Mouse (Mus musculus) myocyte (in vitro differentiated cells): ENCODE data around the gene Cers4.

Experiments
- CEBPB ChIP-seq: IDR thresholded peaks from 2 replicates; pipeline ENCODE4 v1.6.1; 2011; ENCODE audit warnings: mild to moderate bottlenecking, moderate library complexity; ENCODE audit not compliant: poor library complexity, insufficient read depth, severe bottlenecking
- E2F4 ChIP-seq: IDR thresholded peaks from one replicate; pipeline ENCODE4 v1.6.1; 2011; ENCODE audit warnings: mild to moderate bottlenecking, control low read depth, moderate library complexity; ENCODE audit not compliant: insufficient read depth
- MAX ChIP-seq: IDR thresholded peaks from one replicate; pipeline ENCODE4 v1.6.1; 2011; ENCODE audit warnings: low read depth, mild to moderate bottlenecking, control low read depth
- MYOD1 ChIP-seq, 3 experiments: IDR thresholded peaks; one replicate each; pipeline ENCODE4 v1.6.1; 2011; ENCODE audit warnings: control low read depth in 2 of 3, low read depth in 2 of 3, mild to moderate bottlenecking in 2 of 3, moderate library complexity in 1 of 3; ENCODE audit not compliant: insufficient read length in 2 of 3, control insufficient read depth in 1 of 3
- MYOG ChIP-seq, 3 experiments: IDR thresholded peaks; one replicate each; pipeline ENCODE4 v1.6.1; 2011; ENCODE audit warnings: control low read depth in 2 of 3, low read depth in 2 of 3, mild to moderate bottlenecking in 2 of 3; ENCODE audit not compliant: insufficient read length in 2 of 3, control insufficient read depth in 1 of 3, insufficient read depth in 1 of 3
- POLR2A ChIP-seq: IDR thresholded peaks from one replicate; pipeline ENCODE4 v1.6.1; 2011; ENCODE audit warnings: low read depth, mild to moderate bottlenecking, control low read depth, moderate library complexity; ENCODE audit not compliant: insufficient read length
- POLR2AphosphoS2 ChIP-seq: IDR thresholded peaks from one replicate; pipeline ENCODE4 v1.6.1; 2011; ENCODE audit warnings: low read depth, control low read depth; ENCODE audit not compliant: insufficient read length
- REST ChIP-seq: IDR thresholded peaks from one replicate; pipeline ENCODE4 v1.6.1; 2011; ENCODE audit warnings: mild to moderate bottlenecking, control low read depth, moderate library complexity; ENCODE audit not compliant: insufficient read depth, insufficient read length
- SRF ChIP-seq: IDR thresholded peaks from one replicate; pipeline ENCODE4 v1.6.1; 2011; ENCODE audit warnings: low read depth; ENCODE audit not compliant: control insufficient read depth, insufficient read length
- TCF12 ChIP-seq: IDR thresholded peaks from one replicate; pipeline ENCODE4 v1.6.1; 2011; ENCODE audit warnings: mild to moderate bottlenecking, control low read depth; ENCODE audit not compliant: poor library complexity, insufficient read depth, severe bottlenecking
- TCF3 ChIP-seq: IDR thresholded peaks from one replicate; pipeline ENCODE4 v1.6.1; 2011; ENCODE audit warnings: low read depth, control low read depth; ENCODE audit not compliant: insufficient read length
- USF1 ChIP-seq: IDR thresholded peaks from one replicate; pipeline ENCODE4 v1.6.1; 2011; ENCODE audit warnings: low read depth, mild to moderate bottlenecking, control low read depth, moderate library complexity

DNA sequence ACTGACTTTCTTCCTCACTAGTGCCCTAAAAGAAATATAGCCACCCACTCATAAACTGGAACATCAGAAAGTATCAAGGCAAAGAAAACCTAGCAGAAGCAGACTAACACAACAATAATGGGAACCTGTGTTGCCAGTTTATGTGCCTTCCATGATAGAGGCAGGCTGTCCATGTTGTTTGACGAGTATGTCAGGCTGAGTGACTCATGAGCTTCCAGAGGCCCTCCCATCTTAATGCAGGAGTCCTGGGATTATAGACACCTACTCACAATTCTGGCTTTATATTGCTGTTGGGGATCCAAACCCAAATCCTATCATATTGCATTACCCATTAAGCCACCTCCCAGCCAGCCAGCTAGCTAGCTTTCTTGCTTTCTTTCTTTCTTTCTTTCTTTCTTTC, 12.5 kb downstream of the Cers4 start:
- TF ChIP-seq POLR2A = no peak
- no peak for TF ChIP-seq MAX
- no peak for TF ChIP-seq TCF12
- TF ChIP-seq MYOG (IDR thresholded peaks at IDR 0.05; ENCODE audit: control insufficient read depth in 1 of 3, insufficient read depth in 1 of 3, insufficient read length in 2 of 3, low read depth in 2 of 3) = no peak
- no peak for TF ChIP-seq POLR2AphosphoS2
- no peak for TF ChIP-seq SRF
- TF ChIP-seq MYOD1 (IDR thresholded peaks at IDR 0.05; ENCODE audit: control insufficient read depth in 1 of 3, insufficient read length in 2 of 3, low read depth in 2 of 3) = no peak
- TF ChIP-seq E2F4 = no peak
- no peak for TF ChIP-seq TCF3
- no peak for TF ChIP-seq USF1
- no peak for TF ChIP-seq CEBPB
- TF ChIP-seq REST = no peak
